Mouse (Mus musculus) adrenal gland, adult (tissue): ENCODE data around the gene Fgfbp1.

Experiments
- DNase-seq, 2 experiments: peaks; one replicate each; pipeline ENCODE4 v3.0.0; 2022 to 2023; ENCODE audit warnings: low spot score in 1 of 2; ENCODE audit not compliant: inconsistent age in 2 of 2

Fgfbp1 gene

DNA sequence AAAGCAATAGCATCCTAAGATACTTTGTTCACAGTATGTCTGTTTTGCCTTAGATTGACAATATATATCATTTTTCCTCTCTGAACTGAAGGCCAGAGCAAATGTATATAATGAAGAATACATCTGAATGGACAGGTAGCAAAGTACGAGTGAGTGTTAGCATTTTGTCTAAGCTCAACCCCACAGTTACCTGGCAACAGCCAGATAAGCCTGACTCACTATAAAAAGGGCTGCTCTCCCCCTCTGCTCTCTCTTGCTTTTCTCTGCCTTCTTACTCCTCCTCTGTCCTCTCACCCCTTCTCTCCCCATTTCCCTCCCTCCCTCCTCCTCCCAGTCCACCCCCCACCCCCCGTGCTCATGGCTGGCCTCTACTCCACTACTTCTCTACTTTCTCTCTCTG lies 48.3 kb downstream of the Fgfbp1 start:
- DNase-seq = no peak
